Mouse (Mus musculus): ENCODE results near the gene Ctnnd2.
"Not testable (repeated sequence)": the region's sequence is repeated elsewhere in the genome, so short reads cannot be mapped to it uniquely, and the experiment has no call there.

The Ctnnd2 gene

GRCm38 (mm10) chr15:30172391-30173281 is at the start of gene Ctnnd2:
Ctnnd2 (plus strand) TSS chr15:30172593.
- no peak for DNase-seq (ENCODE audit: low read depth)

GRCm38 (mm10) chr15:30130705-30131104 is 41.7 kb upstream of the Ctnnd2 start:
- no peak for DNase-seq (ENCODE audit: low read depth)

- not testable (repeated sequence) for DNase-seq (ENCODE audit: low read depth)
Measured at GRCm38 (mm10) chr15:30139626-30140025, 32.8 kb upstream of the Ctnnd2 start.

GRCm38 (mm10) chr15:30145413-30145812 is 27.0 kb upstream of the Ctnnd2 start:
- DNase-seq (ENCODE audit: low read depth): no peak

- DNase-seq (ENCODE audit: low read depth): no peak
Measured at GRCm38 (mm10) chr15:30152176-30152575, 20.2 kb upstream of the Ctnnd2 start.

- no peak for DNase-seq (ENCODE audit: low read depth)
Measured at GRCm38 (mm10) chr15:30157975-30158374, 14.4 kb upstream of the Ctnnd2 start.

GRCm38 (mm10) chr15:30170031-30170430 is 2.4 kb upstream of the Ctnnd2 start:
- DNase-seq (ENCODE audit: low read depth): no peak

GRCm38 (mm10) chr15:30171493-30172195 is 749 bp upstream of the Ctnnd2 start:
- DNase-seq (ENCODE audit: low read depth): no peak

GRCm38 (mm10) chr15:30173370-30173941 is 1.1 kb downstream of the Ctnnd2 start:
- DNase-seq (ENCODE audit: low read depth): no peak

- DNase-seq (ENCODE audit: low read depth): no peak
Measured at GRCm38 (mm10) chr15:30174321-30174720, 1.9 kb downstream of the Ctnnd2 start.

GRCm38 (mm10) chr15:30184020-30184419 is 11.6 kb downstream of the Ctnnd2 start:
- DNase-seq (ENCODE audit: low read depth): no peak

GRCm38 (mm10) chr15:30190872-30191271 is 18.5 kb downstream of the Ctnnd2 start:
- DNase-seq (ENCODE audit: low read depth): no peak

GRCm38 (mm10) chr15:30191931-30192668 is 19.7 kb downstream of the Ctnnd2 start:
- no peak for DNase-seq (ENCODE audit: low read depth)

- no peak for DNase-seq (ENCODE audit: low read depth)
Measured at GRCm38 (mm10) chr15:30198429-30198828, 26.0 kb downstream of the Ctnnd2 start.

- DNase-seq (ENCODE audit: low read depth): no peak
Measured at GRCm38 (mm10) chr15:30199785-30200184, 27.4 kb downstream of the Ctnnd2 start.

- no peak for DNase-seq (ENCODE audit: low read depth)
Measured at GRCm38 (mm10) chr15:30201211-30201610, 28.8 kb downstream of the Ctnnd2 start.

- DNase-seq (ENCODE audit: low read depth): no peak
Measured at GRCm38 (mm10) chr15:30201617-30202016, 29.2 kb downstream of the Ctnnd2 start.

GRCm38 (mm10) chr15:30212746-30213145 is 40.4 kb downstream of the Ctnnd2 start:
- no peak for DNase-seq (ENCODE audit: low read depth)

GRCm38 (mm10) chr15:30215871-30216270 is 43.5 kb downstream of the Ctnnd2 start:
- DNase-seq (ENCODE audit: low read depth): no peak

GRCm38 (mm10) chr15:30229112-30229511 is 56.7 kb downstream of the Ctnnd2 start:
- no peak for DNase-seq (ENCODE audit: low read depth)

- DNase-seq (ENCODE audit: low read depth): no peak
Measured at GRCm38 (mm10) chr15:30235210-30236034, 63.0 kb downstream of the Ctnnd2 start.
